Mouse (Mus musculus) gastrocnemius, postnatal 36 days (tissue): ENCODE measurements around the gene Ddx19a. TPM values are rescaled to one million over a fixed set of nuclear protein-coding genes. Genes with fewer than 3 reads are reported as not detected.
"Not testable (repeated sequence)": the region's sequence is repeated elsewhere in the genome, so short reads cannot be mapped to it uniquely, and the experiment has no call there.

Experiments used
- DNase-seq, 2 experiments: peaks; one replicate each; pipeline ENCODE4 v3.0.0; 2022
- intact Hi-C: fragments of 180-260 bp; cut with DNase I; formaldehyde crosslinking; loops from one replicate; pipeline ENCODE4 v1.15.1; 2025
- total RNA-seq, 2 experiments: library from RNA; stranded (reverse); gene quantifications; 2 replicates each; pipeline ENCODE4 v1.2.3; 2021

Gene Ddx19a
- total RNA-seq, 2 experiments from 2014 or later = 23.2 to 28.6 TPM

DNA sequence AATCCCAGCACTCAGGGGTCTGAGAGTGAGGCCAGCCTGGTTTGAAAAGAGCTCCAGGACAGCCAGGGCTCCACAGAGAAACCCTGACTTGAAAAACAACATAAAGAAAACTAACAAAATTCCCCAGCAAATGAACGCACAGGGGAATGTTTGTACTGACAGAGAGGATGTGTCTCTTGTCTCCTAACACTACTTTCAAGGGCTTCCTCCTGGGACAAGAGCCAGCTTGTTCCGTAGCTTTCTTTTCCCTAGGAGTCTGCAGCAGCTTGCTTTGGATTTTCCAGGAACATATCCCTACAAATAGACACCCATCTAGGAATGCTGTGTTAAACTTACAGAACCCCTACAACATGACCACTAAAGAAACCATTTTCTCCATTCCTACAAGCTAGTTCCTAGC, 19.6 kb downstream of the Ddx19a start:
- intact Hi-C loops = not testable (repeated sequence)

DNA sequence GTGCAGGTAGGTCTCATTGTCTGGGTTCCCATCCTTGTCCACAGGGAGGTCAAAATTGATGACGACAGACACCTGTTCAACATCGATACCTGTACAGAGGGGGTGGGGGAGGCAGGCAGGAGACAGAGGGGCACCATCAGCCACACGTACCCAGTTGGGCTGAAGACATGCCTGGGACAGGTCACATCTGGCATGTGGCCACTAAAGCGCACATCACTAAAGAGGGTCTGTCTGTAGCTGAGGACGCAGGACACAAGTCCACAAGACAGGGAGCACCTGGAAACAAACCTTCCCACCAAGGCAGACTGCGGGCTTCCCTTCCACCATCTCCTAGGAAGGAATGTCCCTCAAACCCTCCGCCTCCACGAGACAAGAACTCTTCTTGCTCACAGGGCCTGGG, 21.1 kb downstream of the Ddx19a start:
- intact Hi-C loops, DNase-seq: not testable (repeated sequence)

More for the DNA sequence above, 19.6 kb downstream of the Ddx19a start:
- DNase-seq = not testable (repeated sequence)

DNA sequence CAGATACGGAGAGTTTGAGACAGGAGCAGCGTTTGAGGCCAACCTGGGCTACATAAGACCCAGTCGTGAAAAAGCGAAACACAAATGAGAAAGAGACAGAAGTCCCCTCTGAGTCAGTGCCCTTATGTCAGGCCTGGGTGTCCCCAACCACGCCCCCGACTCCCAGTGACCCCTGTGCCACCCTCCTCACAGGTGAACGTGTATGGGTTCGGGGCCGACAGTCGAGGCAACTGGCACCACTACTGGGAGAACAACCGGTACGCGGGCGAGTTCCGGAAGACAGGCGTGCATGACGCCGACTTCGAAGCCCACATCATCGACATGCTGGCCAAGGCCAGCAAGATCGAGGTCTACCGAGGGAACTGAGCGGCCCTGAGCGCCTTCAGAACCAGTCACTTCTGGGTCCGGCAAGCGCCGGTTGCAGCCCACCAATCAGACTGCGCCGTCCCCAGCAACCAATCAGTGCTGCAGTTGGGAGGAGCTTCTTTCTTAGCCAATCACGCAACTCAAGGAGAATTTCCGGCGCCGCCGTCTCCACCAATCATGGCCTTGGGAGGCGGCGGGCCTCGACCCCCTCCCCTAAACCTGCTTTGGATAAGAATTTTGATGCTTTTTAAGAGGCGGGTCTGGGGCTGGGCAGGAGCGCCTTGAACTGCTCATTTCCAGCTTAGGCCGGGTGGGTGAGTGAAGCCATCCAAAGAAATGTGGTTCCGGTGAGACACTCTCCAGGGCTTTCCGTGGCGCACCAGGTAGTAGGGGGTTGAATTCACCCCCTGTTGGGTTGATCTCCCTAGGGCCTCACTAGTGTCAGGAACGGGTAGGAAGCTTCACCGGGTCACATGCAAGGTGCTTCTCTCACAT, 27.5 kb downstream of the Ddx19a start:
- DNase-seq = peak; percentile 64 to 74
- intact Hi-C loops = loop anchor here (5.0 kb wide), 1 partner anchor 63 kb away; no protein-coding TSS in a partner anchor

DNA sequence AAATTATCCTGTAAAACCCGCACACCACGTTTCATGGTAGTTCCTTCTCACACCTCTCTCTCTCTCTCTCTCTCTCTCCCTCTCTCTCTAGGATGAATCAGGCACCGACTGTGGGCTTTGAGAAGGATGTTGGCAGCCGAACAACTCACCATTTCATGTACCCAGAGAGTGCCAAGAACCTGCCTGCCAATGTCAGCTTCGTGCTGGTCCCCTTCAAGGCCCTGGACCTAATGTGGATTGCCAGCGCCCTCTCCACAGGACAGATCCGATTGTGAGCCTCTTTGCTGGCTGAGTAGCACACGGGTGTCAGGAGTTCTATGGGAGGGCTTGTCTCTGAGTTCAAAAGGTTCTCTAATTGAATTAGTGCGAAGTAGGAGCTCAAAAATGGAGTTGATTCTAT, 30.3 kb downstream of the Ddx19a start:
- intact Hi-C loops = loop anchor here (5.0 kb wide), 1 partner anchor 60 kb away; no protein-coding TSS in a partner anchor
- DNase-seq = no peak

DNA sequence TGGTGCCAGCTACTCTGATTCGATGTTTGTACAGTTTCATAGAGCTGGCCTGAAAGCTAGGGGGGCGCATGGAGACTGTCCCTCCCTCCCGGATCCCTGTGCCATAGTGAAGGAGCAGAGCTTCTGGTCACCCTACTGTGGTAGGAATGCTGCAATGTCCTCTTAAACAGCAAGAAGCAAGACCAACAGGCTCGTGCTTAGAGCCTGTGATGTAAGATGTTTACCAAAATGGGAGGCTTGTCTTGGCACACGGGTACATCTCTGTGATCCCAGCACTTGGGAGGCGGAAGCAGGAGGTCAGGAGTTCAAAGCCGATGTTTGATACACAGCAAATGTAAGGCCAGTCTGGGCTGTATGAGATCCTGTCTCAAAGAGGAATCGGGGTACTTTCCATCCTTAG, 31.0 kb downstream of the Ddx19a start:
- no peak for DNase-seq
- intact Hi-C loops = loop anchor here (5.0 kb wide), 1 partner anchor 59 kb away; no protein-coding TSS in a partner anchor

DNA sequence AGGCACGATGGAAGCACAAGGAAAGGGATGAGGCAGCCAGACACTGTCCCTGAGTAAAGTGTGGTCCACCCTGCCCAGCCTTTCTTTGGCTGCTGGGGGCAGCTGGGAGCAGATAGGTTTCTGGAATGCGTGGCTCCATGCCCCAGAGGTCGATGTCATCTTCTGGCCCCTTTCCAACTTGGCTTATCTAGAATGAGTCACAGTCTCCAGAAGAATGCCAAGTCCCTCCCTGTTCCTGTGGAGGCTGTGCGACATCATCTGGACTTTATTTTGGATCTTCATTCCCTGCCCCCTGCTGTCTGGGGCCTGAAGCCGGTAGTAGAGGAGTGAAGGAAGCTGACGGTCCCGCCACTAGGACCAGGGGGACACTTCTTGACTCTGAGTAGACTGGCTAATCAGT, 32.0 kb downstream of the Ddx19a start:
- intact Hi-C loops = loop anchor here (5.0 kb wide), 1 partner anchor 58 kb away; no protein-coding TSS in a partner anchor
- peak; percentile 73 to 75 for DNase-seq

DNA sequence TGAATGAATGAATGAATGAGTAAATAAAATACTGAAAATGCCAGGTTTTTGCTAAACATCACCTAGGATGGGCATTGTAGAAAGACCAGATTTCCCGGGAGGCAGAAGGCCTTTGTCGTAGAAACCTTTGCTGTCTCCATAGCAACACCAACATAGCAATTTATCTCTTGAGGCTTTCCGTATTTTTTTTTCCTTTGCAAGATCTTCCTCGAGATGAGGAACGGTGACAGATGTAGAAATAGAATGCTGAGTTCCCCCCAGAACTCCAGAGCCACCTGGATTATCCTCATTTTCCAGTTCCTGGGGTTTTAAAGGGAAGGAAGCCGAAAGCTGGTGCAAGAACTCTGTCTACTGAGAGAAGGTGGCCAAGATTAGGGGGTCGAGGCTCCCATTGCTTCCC, 32.9 kb downstream of the Ddx19a start:
- no peak for DNase-seq
- intact Hi-C loops = loop anchor here (5.0 kb wide), 1 partner anchor 57 kb away; no protein-coding TSS in a partner anchor

DNA sequence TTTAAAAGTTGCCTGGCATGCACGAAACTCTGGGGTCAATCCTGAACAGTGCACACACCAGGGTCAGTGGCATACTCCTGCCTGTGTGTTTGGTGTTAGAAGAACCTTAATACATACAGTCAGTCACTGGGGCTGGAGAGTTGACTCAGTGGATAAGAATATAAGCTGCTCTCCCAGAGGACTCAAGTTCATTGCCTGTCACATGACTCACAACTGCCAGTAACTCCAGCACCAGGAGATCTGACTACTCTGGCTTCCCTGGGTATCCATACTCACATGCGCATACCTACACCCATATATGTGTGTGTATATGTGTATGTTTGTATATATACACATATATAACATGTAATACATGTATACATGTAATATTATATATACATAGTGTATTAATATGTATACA, 34.5 kb downstream of the Ddx19a start:
- no peak for DNase-seq

DNA sequence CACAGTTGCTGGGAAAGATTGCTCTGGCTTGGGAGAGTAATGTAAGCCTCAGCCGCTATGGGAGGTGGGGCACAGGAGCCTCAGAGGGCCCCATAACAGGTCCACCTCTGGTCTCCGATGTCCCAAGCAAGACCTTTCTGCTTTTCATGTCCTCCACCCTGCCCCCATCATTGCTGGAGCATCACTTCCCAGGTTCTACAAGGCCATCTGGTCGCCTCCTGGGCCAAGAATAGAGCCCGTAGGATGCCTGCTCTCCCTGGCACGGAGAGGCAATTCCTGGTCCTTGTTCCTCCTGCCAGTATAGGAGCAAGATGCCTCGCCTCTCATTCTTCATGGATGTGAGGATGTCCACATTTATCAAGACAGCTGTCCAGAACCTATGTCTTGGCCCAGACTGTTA, 37.7 kb downstream of the Ddx19a start:
- intact Hi-C loops = no loop called here
- no peak for DNase-seq

More for the DNA sequence above, 34.5 kb downstream of the Ddx19a start:
- intact Hi-C loops = no loop called here

DNA sequence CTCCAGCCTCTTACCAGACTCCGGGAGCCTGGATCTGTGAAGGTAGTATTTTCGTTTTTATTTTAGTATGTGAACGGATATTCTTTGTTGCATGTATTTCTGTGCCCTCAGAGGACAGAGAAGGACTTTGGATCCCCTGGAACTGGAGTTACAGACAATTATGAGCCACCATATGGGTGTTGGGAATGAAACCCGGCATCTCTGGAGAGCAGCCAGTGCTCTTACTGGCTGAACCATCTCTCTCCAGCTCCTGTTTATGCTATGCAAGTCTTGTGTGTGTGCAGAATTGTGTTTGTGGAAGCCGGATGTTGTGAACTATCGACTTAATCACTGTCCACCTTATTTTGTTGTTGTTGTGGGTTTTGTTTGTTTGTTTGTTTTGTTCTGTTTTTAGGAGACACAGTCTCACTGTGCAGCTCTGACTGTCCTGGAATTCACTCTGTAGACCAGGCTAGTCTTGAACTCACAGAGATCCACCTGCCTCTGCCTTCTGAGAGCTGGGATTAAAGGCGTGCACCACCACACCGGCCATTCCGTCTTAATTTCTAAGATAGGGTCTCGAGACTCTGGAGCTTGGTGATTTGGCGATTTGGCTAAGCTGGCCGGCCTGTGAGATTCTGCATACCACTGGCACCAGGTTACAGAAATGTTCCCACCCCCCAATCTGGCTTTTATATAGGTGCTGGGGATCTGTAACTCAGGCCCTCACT, 38.4 kb downstream of the Ddx19a start:
- DNase-seq = no peak
- intact Hi-C loops = no loop called here

DNA sequence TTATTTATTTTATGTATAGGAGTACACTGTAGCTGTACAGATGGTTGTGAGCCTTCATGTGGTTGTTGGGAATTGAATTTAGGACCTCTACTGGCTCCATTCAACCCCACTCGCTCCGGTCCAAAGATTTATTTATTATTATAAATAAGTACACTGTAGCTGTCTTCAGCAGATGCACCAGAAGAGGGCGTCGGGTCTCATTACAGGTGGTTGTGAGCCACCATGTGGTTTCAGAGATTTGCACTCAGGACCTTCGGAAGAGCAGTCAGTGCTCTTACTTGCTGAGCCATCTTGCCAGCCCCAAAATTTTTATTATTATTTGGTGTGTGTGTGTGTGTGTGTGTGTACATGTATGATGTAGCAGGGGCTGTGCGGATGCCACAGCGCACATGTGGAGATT, 39.0 kb downstream of the Ddx19a start:
- DNase-seq, intact Hi-C loops: not testable (repeated sequence)

DNA sequence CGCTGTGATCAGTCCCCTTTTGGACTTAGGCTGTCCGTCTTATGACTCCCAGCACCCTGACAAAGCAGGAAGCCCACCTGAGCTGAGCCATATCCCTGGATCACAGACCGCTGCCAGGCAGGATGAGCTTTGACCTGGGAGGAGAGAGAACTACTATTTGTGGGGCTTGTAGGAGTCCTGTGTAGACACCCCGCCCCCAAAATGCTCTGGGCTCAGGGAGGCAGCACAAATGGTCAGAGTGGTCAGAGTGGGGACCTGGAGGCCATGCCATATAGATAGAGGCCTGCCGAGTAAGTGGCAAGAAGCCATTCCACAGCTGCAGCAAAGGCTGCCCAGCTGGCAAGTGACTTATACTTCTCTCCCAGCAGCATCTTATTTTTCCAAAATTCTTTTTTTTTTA, 39.5 kb downstream of the Ddx19a start:
- no peak for DNase-seq
- intact Hi-C loops = no loop called here

DNA sequence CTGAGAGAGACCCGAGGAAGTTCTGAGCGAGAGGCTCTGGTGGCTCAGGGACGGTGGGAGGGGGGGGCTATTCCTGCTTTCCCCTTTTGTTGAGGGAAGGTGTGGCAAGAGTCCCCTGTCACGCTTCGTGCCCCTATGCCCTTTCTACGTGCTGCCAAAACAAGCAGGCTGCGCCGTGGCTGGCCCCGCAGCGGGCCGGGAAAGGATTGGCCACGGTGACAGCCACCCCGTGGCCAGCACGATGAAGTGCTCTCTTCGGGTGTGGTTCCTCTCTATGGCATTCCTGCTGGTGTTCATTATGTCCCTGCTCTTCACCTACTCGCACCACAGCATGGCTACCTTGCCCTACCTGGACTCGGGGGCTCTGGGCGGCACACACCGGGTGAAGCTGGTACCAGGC, 40.1 kb downstream of the Ddx19a start:
- intact Hi-C loops = no loop called here
- DNase-seq = no peak

DNA sequence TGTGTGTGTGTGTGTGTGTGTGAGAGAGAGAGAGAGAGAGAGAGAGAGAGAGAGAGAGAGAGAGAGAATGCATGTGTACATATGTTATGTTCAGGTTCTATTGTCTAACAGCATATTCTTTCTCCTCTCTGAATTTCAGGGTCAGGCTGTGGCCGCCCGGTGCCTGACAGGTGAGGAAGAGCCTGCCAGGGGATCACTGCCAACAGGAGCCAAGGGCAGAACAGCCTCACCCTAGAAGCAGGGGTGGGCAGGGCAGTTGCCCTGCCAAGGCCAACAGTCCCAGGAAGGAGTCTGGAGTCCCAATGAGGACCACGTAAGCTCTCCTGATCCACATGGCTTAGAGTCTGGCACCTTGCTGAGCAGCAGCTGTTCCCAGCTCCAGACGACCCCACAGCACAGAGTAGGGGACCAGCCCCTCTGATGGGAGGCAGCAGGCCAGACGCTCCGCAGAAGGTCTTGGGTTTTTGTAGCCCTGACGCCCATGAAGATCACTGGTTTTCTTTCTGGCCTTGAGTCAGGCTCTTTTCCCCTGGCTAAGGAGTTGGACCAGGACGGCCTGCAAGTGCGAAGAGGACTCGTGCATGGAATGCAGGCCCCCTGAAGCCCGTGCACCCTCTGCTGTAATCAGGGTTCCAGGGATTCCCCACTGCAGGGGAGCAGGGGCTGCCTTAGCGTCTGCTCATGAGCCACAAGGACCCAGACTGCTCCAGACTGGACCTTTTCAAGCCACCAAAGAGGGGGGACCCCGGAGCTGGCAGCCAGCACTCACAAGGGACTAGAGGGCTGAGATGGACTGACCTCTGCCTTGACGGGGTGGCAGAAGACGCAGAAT, 40.8 kb downstream of the Ddx19a start:
- DNase-seq = no peak
- intact Hi-C loops = no loop called here

DNA sequence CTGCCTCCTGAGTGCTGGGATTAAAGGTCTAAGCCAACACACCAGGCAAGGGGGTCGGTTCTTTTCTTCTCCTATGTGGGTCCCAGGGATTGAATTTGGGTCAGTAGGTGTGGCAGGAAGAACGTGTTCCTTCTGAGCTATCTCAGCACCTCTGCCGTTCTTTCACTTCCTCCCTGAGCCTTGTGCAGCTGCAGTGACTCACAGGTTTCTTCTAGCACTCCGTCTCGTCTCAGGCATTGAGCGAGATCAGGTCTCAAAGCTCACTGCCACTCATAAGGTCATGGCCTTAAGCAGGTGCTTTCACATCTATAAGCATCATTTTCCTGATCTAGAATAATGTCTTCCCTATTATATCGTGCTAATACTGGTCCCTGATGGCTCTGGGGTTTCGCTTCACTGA, 42.8 kb downstream of the Ddx19a start:
- no peak for DNase-seq
- intact Hi-C loops = no loop called here

DNA sequence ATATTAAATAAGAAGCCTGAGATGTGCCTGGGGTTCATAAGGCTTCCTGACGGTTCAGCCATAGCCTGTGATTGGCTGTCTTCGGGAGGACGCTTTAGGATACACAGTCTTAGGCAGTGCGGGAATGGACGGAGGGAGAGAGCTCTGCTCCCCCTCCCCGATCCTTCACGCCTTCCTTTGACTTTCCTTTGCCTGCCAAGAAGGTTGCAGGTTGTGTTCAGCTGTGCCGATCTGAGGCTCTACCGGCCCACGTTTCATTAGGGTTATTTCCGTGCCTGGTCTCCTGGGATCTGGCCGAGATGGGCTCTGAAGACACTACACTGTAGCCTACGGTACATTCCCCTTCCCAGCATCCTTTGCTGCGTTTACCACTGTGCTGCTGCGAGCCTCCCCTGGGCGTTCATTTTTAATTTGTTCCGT, 47.5 kb downstream of the Ddx19a start:
- DNase-seq = peak in 1 of 2 experiments; percentile 38
- intact Hi-C loops = no loop called here

DNA sequence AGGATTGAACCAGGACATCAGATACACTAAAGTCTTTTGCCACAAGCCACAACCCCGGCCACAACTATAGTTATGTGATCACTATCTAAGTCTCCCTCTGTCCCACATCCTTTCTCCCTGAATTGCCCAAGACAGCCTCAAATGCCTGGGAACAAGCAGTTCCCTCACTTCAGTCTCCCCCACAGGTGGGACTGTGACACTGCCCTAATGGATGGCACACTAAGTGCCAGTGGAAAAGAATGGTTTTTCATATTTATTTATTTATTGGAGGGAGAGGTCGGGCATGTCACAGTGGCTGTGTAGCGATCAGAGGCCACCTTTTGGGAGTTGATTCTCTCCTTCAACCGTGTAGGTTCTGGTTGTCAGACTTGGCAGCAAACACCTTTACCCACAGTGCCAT, 51.9 kb downstream of the Ddx19a start:
- no peak for DNase-seq
- intact Hi-C loops = no loop called here

DNA sequence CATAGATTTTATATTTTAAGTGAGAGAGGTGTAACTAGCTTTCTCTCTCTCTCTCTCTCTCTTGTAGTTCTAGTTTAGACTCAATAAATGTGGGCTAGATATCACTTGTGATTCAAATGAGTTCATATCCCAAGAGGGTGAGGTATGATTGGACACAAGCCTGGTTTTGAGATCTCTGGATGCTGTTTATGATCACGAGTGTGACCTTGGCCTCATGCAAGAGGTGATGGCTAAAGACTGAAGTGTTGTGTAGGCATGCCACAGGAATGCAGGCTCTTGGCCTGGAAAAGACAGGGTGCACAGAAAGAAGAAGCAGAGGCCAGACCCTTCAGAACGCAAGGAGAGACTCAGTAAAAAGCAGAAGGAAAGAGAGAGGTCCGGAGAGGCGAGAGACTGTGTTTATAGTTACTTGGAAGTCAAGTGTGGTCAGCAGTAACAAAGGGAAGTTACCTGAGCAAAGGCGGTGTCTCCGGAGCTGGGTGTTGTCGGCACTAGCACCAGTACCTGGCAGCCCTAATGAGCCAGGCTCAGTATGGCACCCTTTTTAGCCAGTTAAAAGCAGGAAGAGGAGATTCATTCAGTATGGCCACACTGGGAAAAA, 53.2 kb downstream of the Ddx19a start:
- intact Hi-C loops = no loop called here

DNA sequence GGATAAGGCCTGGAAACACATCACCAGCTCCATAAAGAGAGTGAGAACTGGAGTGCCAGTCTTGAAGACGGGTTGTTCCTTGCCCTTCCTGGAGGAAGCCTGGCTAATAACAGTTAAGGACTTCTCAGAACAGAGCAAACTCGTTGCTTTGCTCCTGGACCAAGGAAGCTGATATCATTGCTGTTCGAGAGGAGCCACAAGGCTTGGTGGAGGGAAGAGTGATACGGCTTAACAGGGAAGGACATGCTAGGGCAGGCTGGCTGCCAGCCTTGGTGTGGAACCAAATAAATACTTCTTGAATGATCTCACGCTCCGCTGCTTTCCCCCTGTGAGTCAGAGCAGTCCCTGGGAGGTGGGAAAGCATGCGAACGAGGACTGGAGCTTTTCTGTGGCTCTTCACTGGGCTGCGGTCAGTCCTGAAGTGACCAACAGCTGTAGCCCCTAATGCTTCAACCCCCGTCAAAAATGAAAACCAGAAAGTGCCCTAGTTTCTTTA, 56.1 kb downstream of the Ddx19a start:
- peak; percentile 76 to 80 for DNase-seq
- intact Hi-C loops = no loop called here

More for the DNA sequence above, 53.2 kb downstream of the Ddx19a start:
- no peak for DNase-seq
